Mouse (Mus musculus) CH12.LX (cell line): ENCODE data around the gene Hist1h1b. TPM values are rescaled to one million over a fixed set of nuclear protein-coding genes. Genes with fewer than 3 reads are reported as not detected.
A peak's percentile ranks its signal among the peaks of the same experiment; 100 is the strongest.
"Not testable (repeated sequence)": the region's sequence is repeated elsewhere in the genome, so short reads cannot be mapped to it uniquely, and the experiment has no call there.

Source experiments
- DNase-seq: peaks from one replicate; pipeline ENCODE4 v3.0.0-alpha.2; 2013; ENCODE audit errors: extremely low read depth
- H3K27ac ChIP-seq: 2 replicates; pipeline ENCODE4 v1.5.1; 2012; ENCODE audit warnings: low read depth, mild to moderate bottlenecking, control low read depth, moderate library complexity; ENCODE audit not compliant: insufficient read depth
- H3K27me3 ChIP-seq: replicated peaks from 2 replicates; pipeline ENCODE3; 2012; ENCODE audit warnings: inconsistent platforms
- H3K36me3 ChIP-seq, 2 experiments: replicated peaks in 1 of 2; 2 replicates each; pipeline versions ENCODE3 to v1.6.1; 2012; ENCODE audit warnings: inconsistent platforms in 1 of 2, low read length in 1 of 2, mild to moderate bottlenecking in 1 of 2, mixed read lengths in 1 of 2, moderate library complexity in 1 of 2; ENCODE audit not compliant: control insufficient read depth in 1 of 2, insufficient read depth in 1 of 2
- H3K4me1 ChIP-seq, 2 experiments: 2 replicates each; pipeline ENCODE4 v1.6.1; 2012; ENCODE audit warnings: inconsistent platforms in 1 of 2, moderate library complexity in 1 of 2; ENCODE audit not compliant: insufficient read depth in 2 of 2, control insufficient read depth in 1 of 2
- H3K4me2 ChIP-seq: 2 replicates; pipeline ENCODE4 v1.6.1; 2012; ENCODE audit warnings: low read depth, mild to moderate bottlenecking, control low read depth; ENCODE audit not compliant: poor library complexity, insufficient read depth, severe bottlenecking
- H3K4me3 ChIP-seq, 3 experiments: fragments of 150-350 bp in 1 of 3; sonication (generic) in 1 of 3; replicated peaks in 1 of 3; 2 replicates each; pipeline versions ENCODE3 to v1.5.1; 2011 to 2012; ENCODE audit warnings: low read depth in 2 of 3, low read length in 2 of 3, mild to moderate bottlenecking in 2 of 3, moderate library complexity in 2 of 3, control low read depth in 1 of 3, improper control_type of control experiment in 1 of 3, inconsistent platforms in 1 of 3, mixed read lengths in 1 of 3; ENCODE audit not compliant: poor library complexity in 1 of 3
- H3K79me2 ChIP-seq: replicated peaks from 2 replicates; pipeline ENCODE4 v1.6.1; 2012; ENCODE audit warnings: mild to moderate bottlenecking, moderate library complexity; ENCODE audit not compliant: control insufficient read depth, poor library complexity, insufficient read depth, severe bottlenecking; ENCODE audit errors: extremely low read depth
- H3K9ac ChIP-seq: 2 replicates; pipeline ENCODE4 v1.6.1; 2012; ENCODE audit warnings: low read depth, mild to moderate bottlenecking, control low read depth, moderate library complexity; ENCODE audit not compliant: insufficient read depth
- H3K9me3 ChIP-seq: replicated peaks from 2 replicates; pipeline ENCODE3; 2012; ENCODE audit warnings: low read length, inconsistent platforms, mixed read lengths
- BHLHE40 ChIP-seq: IDR thresholded peaks from 2 replicates; pipeline ENCODE4 v1.6.1; 2011; ENCODE audit warnings: mild to moderate bottlenecking, low read depth, low read length, improper control_type of control experiment
- CHD1 ChIP-seq: IDR thresholded peaks from 2 replicates; pipeline ENCODE4 v1.6.1; 2012; ENCODE audit warnings: low read depth, low read length, improper control_type of control experiment, inconsistent platforms
- CHD2 ChIP-seq: IDR thresholded peaks from 2 replicates; pipeline ENCODE4 v1.6.1; 2011; ENCODE audit warnings: low read length, improper control_type of control experiment
- E2F4 ChIP-seq: IDR thresholded peaks from 2 replicates; pipeline ENCODE4 v1.6.1; 2011; ENCODE audit warnings: low read depth, low read length, improper control_type of control experiment; ENCODE audit not compliant: insufficient replicate concordance
- ELF1 ChIP-seq: IDR thresholded peaks from 2 replicates; pipeline ENCODE4 v1.6.1; 2014; ENCODE audit warnings: low read depth, mild to moderate bottlenecking, inconsistent platforms, low read length, improper control_type of control experiment
- HCFC1 ChIP-seq: IDR thresholded peaks from 2 replicates; pipeline ENCODE4 v1.6.1; 2012; ENCODE audit warnings: low read depth, mild to moderate bottlenecking, inconsistent platforms, low read length, improper control_type of control experiment
- IRF4 ChIP-seq: IDR thresholded peaks from 2 replicates; pipeline ENCODE4 v1.6.1; 2014; ENCODE audit warnings: low read depth, mild to moderate bottlenecking, inconsistent platforms, low read length, improper control_type of control experiment
- KAT2A ChIP-seq: IDR thresholded peaks from 2 replicates; pipeline ENCODE4 v1.6.1; 2012; ENCODE audit warnings: low read length, improper control_type of control experiment, inconsistent platforms; ENCODE audit not compliant: insufficient replicate concordance
- MAFK ChIP-seq: IDR thresholded peaks from 2 replicates; pipeline ENCODE4 v1.6.1; 2011; ENCODE audit warnings: low read length, improper control_type of control experiment; ENCODE audit not compliant: insufficient replicate concordance
- MAZ ChIP-seq: IDR thresholded peaks from 2 replicates; pipeline ENCODE4 v1.6.1; 2012; ENCODE audit warnings: low read depth, mild to moderate bottlenecking, inconsistent platforms, low read length, improper control_type of control experiment, moderate library complexity
- MEF2A ChIP-seq: IDR thresholded peaks from 2 replicates; pipeline ENCODE4 v1.6.1; 2014; ENCODE audit warnings: low read depth, mild to moderate bottlenecking, inconsistent platforms, low read length, improper control_type of control experiment, borderline replicate concordance
- MXI1 ChIP-seq: IDR thresholded peaks from 2 replicates; pipeline ENCODE4 v1.6.1; 2011; ENCODE audit warnings: mild to moderate bottlenecking, low read depth, low read length, improper control_type of control experiment
- NELFE ChIP-seq: IDR thresholded peaks from 2 replicates; pipeline ENCODE4 v1.6.1; 2011; ENCODE audit warnings: low read depth, low read length, improper control_type of control experiment
- POLR2A ChIP-seq: IDR thresholded peaks from 2 replicates; pipeline ENCODE4 v1.6.1; 2011; ENCODE audit warnings: low read depth, mild to moderate bottlenecking, improper control_type of control experiment, low read length
- RCOR1 ChIP-seq: conservative IDR thresholded peaks from 2 replicates; pipeline ENCODE4 v1.6.1; 2012; ENCODE audit warnings: low read depth, mild to moderate bottlenecking, inconsistent platforms, low read length, improper control_type of control experiment
- SIN3A ChIP-seq: IDR thresholded peaks from 2 replicates; pipeline ENCODE4 v1.6.1; 2012; ENCODE audit warnings: low read length, improper control_type of control experiment, inconsistent platforms
- TBP ChIP-seq: conservative IDR thresholded peaks from 2 replicates; pipeline ENCODE4 v1.6.1; 2011; ENCODE audit warnings: low read depth, low read length, improper control_type of control experiment
- TCF12 ChIP-seq: IDR thresholded peaks from 2 replicates; pipeline ENCODE4 v1.6.1; 2014; ENCODE audit warnings: low read depth, mild to moderate bottlenecking, inconsistent platforms, low read length, improper control_type of control experiment
- UBTF ChIP-seq: IDR thresholded peaks from 2 replicates; pipeline ENCODE4 v1.6.1; 2012; ENCODE audit warnings: low read depth, mild to moderate bottlenecking, inconsistent platforms, low read length, improper control_type of control experiment, moderate library complexity
- ZMIZ1 ChIP-seq: IDR thresholded peaks from 2 replicates; pipeline ENCODE4 v1.6.1; 2012; ENCODE audit warnings: low read depth, mild to moderate bottlenecking, inconsistent platforms, low read length, improper control_type of control experiment
- dilution Hi-C: fragments of 300-500 bp; cut with MboI; formaldehyde crosslinking; loops from 2 replicates; pipeline ENCODE4 v1.14.3; 2020; ENCODE audit warnings: low sequenced_read_pairs; ENCODE audit not compliant: extremely low pct_unique_long_range_greater_than_20kb, extremely low pct_ligation_motif_present
- in situ Hi-C: fragments of 300-500 bp; cut with MboI; formaldehyde crosslinking; loops from 3 replicates; pipeline ENCODE4 v1.14.3; 2019; ENCODE audit warnings: low sequenced_read_pairs, low pct_ligation_motif_present, low pct_unique_long_range_greater_than_20kb, mixed read lengths
- polyA plus RNA-seq: library from polyadenylated mRNA; unstranded; fragments of >175 nt; gene quantifications from 2 replicates; pipeline ENCODE4 v1.2.1, GENCODE M21; 2012; ENCODE audit warnings: low read depth; ENCODE audit not compliant: insufficient read length
- total RNA-seq, 2 experiments: library from RNA; depleted of rRNA; stranded (reverse); fragments of 300-350 nt in 1 of 2; fragments of >200 nt in 1 of 2; gene quantifications; 2 replicates each; pipeline ENCODE4 v1.2.3; 2012 to 2014

Gene Hist1h1b
- total and polyA plus RNA-seq, 3 experiments, result 1.9 to 1,032 (median 16.6) TPM

DNA sequence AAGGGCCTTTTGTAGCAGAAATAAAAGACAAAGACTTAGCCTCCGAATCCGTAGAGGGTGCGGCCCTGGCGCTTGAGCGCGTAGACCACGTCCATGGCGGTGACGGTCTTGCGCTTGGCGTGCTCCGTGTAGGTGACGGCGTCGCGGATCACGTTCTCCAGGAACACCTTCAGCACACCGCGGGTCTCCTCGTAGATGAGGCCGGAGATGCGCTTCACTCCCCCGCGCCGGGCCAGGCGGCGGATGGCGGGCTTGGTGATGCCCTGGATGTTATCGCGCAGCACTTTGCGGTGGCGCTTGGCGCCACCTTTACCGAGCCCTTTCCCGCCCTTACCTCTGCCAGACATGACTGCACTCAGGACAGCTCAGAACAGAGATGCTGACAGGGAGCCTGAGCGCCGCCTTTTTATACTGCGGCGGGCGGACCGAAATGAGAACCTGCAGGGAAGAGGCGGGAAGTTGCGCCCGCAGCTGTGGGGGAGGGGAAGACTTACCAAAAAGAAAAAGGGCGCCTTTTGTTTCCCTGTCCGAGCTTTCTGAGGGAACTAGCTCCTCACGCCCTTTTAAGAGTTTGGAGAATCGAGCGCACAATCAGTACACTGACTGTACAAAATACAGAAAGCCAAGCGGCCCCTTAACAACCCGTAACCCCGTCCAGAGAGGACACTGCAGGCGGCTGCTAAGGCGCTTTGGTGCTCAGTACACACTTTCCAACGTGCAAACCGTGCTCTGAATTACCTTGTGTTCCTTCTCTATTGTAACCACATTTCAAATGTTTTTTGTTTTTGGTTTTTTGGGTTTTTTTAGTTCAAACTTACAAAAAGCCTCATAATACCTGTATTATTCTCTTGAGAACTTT, 30.0 kb downstream of the Hist1h1b start, which contains the start of gene Hist1h4k:
Gene Hist1h4k, minus strand, starts transcription at position 347 of the 859 bp plus-strand sequence.
- H3K36me3 ChIP-seq, H3K27me3 ChIP-seq, H3K79me2 ChIP-seq, H3K9me3 ChIP-seq, dilution Hi-C loops, in situ Hi-C loops: not testable (repeated sequence)
- peak; percentile 93 for DNase-seq
- H3K4me3 ChIP-seq, result peak within 1 kb of the TSS; percentile 53 to 69 (median 55)
- H3K9ac ChIP-seq, result peak within 1 kb of the TSS; percentile 92
- peak within 1 kb of the TSS; percentile 93 for H3K27ac ChIP-seq
- peak within 1 kb of the TSS; percentile 96 for H3K4me2 ChIP-seq
- peaks cover 0 to 19% of the 10 kb centered on the region in 2 experiments; a peak in 2 of 4 replicates for H3K4me1 ChIP-seq
- TF ChIP-seq TBP (peak; percentile 95), NELFE (peak; percentile 99), MXI1 (peak; percentile 84), MAFK (peak; percentile 41; the same call in 1 of the 2 replicates), TCF12 (peak; percentile 92), BHLHE40 (peak; percentile 55), ELF1 (peak; percentile 46; the same call in 1 of the 2 replicates), POLR2A (peak; percentile 96), KAT2A (0 out of 2 replicates have a peak, but pooled peaks have one; percentile 64), ZMIZ1 (peak; percentile 100), MAZ (0 out of 2 replicates have a peak, but pooled peaks have one; percentile 64), E2F4 (peak; percentile 91), CHD1 (peak; percentile 86), CHD2 (peak; percentile 82), HCFC1 (peak; percentile 82), UBTF (peak; percentile 97), SIN3A (peak; percentile 96), MEF2A (peak; percentile 67), RCOR1 (peak; percentile 97), IRF4 (peak; percentile 64)
